Mouse (Mus musculus) heart, embryonic 14.5 days (tissue): ENCODE results near the gene Rfxank. TPM values are rescaled to one million over a fixed set of nuclear protein-coding genes. Genes with fewer than 3 reads are reported as not detected.

ENCODE experiments used
- ATAC-seq: fragments of 200-750 bp; cut with Nextera tagmentation; 2 replicates; pipeline ENCODE4 v1.8.0; 2017; ENCODE audit warnings: low read depth, moderate TSS enrichment; ENCODE audit not compliant: insufficient number of reproducible peaks, insufficient read depth, low FRiP score
- H3K27ac ChIP-seq, 2 experiments: fragments of 200-500 bp in 1 of 2; fragments of 300-500 bp in 1 of 2; sonication (generic) in 1 of 2; replicated peaks in 1 of 2; 2 replicates each; pipeline ENCODE4 v1.5.1; 2012 to 2014; ENCODE audit warnings: low read depth in 2 of 2, low read length in 2 of 2, control low read depth in 1 of 2, mild to moderate bottlenecking in 1 of 2, mixed read lengths in 1 of 2; ENCODE audit not compliant: control insufficient read depth in 1 of 2, insufficient read depth in 1 of 2
- H3K27me3 ChIP-seq: fragments of 300-500 bp; sonication (generic); 2 replicates; pipeline ENCODE4 v1.6.1; 2014; ENCODE audit warnings: mild to moderate bottlenecking, low read length, control low read depth; ENCODE audit not compliant: control insufficient read depth, insufficient read depth
- H3K36me3 ChIP-seq: fragments of 300-500 bp; sonication (generic); 2 replicates; pipeline ENCODE4 v1.6.1; 2014; ENCODE audit warnings: mild to moderate bottlenecking, control low read depth, low read length, mixed read lengths; ENCODE audit not compliant: control insufficient read depth, insufficient read depth
- H3K4me1 ChIP-seq, 2 experiments: fragments of 200-500 bp in 1 of 2; fragments of 300-500 bp in 1 of 2; sonication (generic) in 1 of 2; 2 replicates each; pipeline ENCODE4 v1.6.1; 2012 to 2014; ENCODE audit warnings: low read length in 2 of 2, control low read depth in 1 of 2, mixed read lengths in 1 of 2; ENCODE audit not compliant: control insufficient read depth in 2 of 2, insufficient read depth in 2 of 2
- H3K4me2 ChIP-seq: fragments of 300-500 bp; sonication (generic); 2 replicates; pipeline ENCODE4 v1.6.1; 2014; ENCODE audit warnings: mild to moderate bottlenecking, low read length
- H3K4me3 ChIP-seq, 2 experiments: fragments of 200-500 bp in 1 of 2; fragments of 300-500 bp in 1 of 2; sonication (generic) in 1 of 2; 2 replicates each; pipeline ENCODE4 v1.5.1; 2012 to 2014; ENCODE audit warnings: low read length in 2 of 2, mild to moderate bottlenecking in 2 of 2, control low read depth in 1 of 2, low read depth in 1 of 2, moderate library complexity in 1 of 2; ENCODE audit not compliant: control insufficient read depth in 1 of 2, insufficient read depth in 1 of 2
- H3K9ac ChIP-seq: fragments of 300-500 bp; sonication (generic); 2 replicates; pipeline ENCODE4 v1.6.1; 2014; ENCODE audit warnings: mild to moderate bottlenecking, low read length
- H3K9me3 ChIP-seq: fragments of 300-500 bp; sonication (generic); 2 replicates; pipeline ENCODE4 v1.6.1; 2016; ENCODE audit warnings: low read length, control low read depth; ENCODE audit not compliant: control insufficient read depth
- WGBS: fragments of 180-500 bp; shearing (Covaris S2); extraction: QIAGEN DNeasy Blood & Tissue Kit; methylation state at CpG from one replicate; pipeline ENCODE4 v1.1.7; 2014; 5-methylcytosine and 5-hydroxymethylcytosine counted together
- polyA plus RNA-seq: library from polyadenylated mRNA; unstranded; fragments of >200 nt; fragmentation: Nextera tagmentation; extraction: Ambion mirVana; gene quantifications from 2 replicates; pipeline ENCODE4 v1.2.1, GENCODE M21; 2014

Rfxank gene
- polyA plus RNA-seq, 1 experiment from 2014 or later: 21.0 TPM

DNA sequence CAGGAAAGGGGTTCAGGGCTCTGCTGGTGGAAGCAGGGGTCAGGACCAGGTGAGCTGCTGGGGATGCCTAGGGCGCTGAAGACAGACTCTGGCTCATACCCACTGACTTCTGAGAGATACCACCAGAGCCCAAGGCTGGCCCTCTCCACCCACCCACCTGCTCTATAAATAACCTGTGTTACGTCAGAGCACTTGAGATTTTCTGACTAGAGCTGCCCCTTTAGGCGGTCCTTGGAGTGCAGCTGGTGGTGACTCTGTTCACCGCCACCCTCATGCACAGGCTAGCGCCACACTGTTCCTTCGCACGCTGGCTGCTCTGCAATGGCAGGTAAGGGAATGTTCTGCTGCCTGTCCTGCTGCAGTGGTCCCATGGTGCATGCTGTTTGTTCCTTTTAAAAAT lies 35.1 kb upstream of the Rfxank start:
- 42% methylated on average over 7 of the region's 7 CpGs for WGBS
- peak overlapping the region; percentile 21 to 31 for H3K4me3 ChIP-seq
- H3K4me1 ChIP-seq: peaks cover 10 to 24% of the 10 kb centered on the region in 2 experiments
- peak overlapping the region; percentile 59 for H3K9ac ChIP-seq
- peak overlapping the region; percentile 61 for H3K4me2 ChIP-seq
- peaks cover 32% of the 10 kb centered on the region for H3K36me3 ChIP-seq
- no peaks in the 10 kb centered on the region for H3K27me3 ChIP-seq
- H3K9me3 ChIP-seq: no peaks in the 10 kb centered on the region
- H3K27ac ChIP-seq: peak overlapping the region; percentile 60 to 77
- peak; percentile 48; the same call in 1 of the 2 replicates for ATAC-seq

DNA sequence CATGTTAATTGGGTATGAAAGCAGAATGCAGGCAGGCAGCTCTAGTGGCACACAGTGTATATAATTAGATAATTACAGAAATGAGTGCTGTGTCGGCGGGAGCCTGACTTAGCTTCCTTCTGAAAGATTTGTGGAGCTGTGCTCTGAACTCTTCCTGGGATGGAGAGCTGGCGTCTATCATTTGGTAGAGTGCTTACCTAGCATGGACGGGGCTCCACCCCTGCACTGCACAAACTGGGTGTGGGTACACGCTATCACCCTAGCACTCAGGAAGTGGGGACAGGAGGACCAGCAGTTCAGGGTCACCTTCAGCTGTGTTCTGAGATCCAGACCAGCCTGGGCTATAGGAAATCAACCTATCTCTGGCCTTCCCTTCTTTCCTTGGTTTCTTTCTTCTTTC lies 34.4 kb upstream of the Rfxank start:
- WGBS: 72% methylated on average over 5 of the region's 5 CpGs
- Histone ChIP-seq H3K4me3 (no peak overlapping the region), H3K36me3 (peaks cover 25% of the 10 kb centered on the region), H3K27me3 (no peaks in the 10 kb centered on the region), H3K27ac (peak overlapping the region in 1 of 2 experiments; percentile 77; a peak in 1 of 4 replicates), H3K9me3 (no peaks in the 10 kb centered on the region), H3K4me1 (peaks cover 10 to 24% of the 10 kb centered on the region in 2 experiments), H3K9ac (no peak overlapping the region), H3K4me2 (peak overlapping the region; percentile 65)
- no peak for ATAC-seq

DNA sequence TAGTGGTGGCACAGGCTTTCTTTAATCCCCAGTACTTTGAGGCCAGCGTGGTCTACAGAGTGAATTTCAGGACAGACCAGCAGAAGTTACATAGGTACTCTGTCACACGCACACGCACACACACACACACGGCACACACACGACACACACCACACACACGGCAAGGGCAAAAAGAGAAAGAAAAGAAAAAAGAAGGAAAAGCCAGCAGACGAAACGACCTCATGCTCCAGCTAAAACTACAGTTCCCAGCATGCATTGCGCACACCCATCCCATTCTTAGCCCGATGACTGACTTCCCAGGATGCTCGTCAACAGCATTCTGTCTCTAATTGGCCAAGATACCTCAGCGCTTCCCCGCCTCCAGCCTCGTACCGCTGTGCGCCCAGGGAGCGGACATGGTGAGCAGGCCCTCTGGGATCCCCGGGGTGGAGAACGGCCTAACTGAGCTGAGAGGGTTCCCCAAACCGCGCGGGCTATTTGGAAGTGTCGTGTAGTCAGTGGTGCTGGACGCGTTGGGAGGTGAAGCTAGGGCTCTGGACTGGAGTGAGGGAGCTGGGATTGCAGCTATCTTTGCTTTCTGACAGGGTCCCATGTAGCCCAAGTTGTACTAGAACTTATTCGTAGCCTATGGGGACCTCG lies 33.2 kb upstream of the Rfxank start, which contains the start of gene Tmem161a:
Gene Tmem161a, plus strand, starts transcription at position 314 of the 639 bp plus-strand sequence.
- H3K4me3 ChIP-seq: peak within 1 kb of the TSS; percentile 61 to 94
- peaks cover 10 to 24% of the 10 kb centered on the region in 2 experiments for H3K4me1 ChIP-seq
- WGBS: 3% methylated on average over 27 of the region's 27 CpGs
- H3K9ac ChIP-seq: peak within 1 kb of the TSS; percentile 87
- peak within 1 kb of the TSS; percentile 65 for H3K4me2 ChIP-seq
- H3K27ac ChIP-seq: peak within 1 kb of the TSS; percentile 71 to 77
- peak; percentile 89 for ATAC-seq
- no peaks in the 10 kb centered on the region for H3K27me3 ChIP-seq
- no peaks in the 10 kb centered on the region for H3K9me3 ChIP-seq
- H3K36me3 ChIP-seq: peaks cover 14% of the 10 kb centered on the region

DNA sequence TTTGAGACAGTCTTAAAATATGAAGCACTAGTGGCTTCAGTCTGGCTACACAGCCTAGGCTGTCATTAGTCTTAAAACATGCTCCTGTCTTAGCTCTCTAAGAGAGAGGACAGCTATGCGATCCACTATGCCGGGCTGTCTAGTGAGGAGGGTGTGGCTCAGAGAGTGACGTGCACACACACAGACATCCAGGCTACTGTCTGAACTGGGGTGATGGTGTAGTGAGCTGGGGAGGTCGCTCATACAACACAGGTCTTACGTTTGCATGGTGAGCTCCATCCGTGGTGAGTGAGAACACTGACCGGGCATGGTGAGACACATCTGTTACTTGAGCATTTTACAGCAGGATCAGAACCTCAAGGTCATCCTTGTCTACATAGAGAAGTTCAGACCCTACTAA lies 32.3 kb upstream of the Rfxank start:
- ATAC-seq: no peak
- Histone ChIP-seq H3K27ac (no peak overlapping the region), H3K9me3 (no peaks in the 10 kb centered on the region), H3K4me1 (peaks cover 10 to 24% of the 10 kb centered on the region in 2 experiments), H3K4me3 (no peak overlapping the region), H3K27me3 (peaks cover 3% of the 10 kb centered on the region; the same call in 1 of the 2 replicates), H3K9ac (no peak overlapping the region), H3K36me3 (peaks cover 6% of the 10 kb centered on the region), H3K4me2 (peak overlapping the region; percentile 65)
- WGBS: 85% methylated on average over 7 of the region's 7 CpGs

DNA sequence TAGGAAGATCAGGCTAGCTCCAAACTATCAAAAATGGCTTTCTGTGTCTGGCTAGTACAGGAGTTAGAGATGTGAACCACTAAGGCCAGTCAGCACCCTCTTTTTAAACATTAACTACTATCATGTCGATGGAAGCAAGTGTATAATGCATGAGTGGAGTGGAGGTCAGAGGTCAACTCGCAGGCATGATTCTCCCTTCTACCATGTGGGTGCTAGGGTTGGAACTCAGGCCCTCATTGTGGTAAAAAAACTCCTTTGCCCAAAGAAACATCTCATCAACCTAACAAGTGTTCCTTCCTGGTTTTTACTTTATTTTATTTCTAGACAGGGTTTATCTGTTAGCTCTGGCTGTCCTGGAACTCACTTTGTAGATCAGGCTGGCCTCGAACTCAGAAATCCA lies 31.8 kb upstream of the Rfxank start:
- H3K27ac ChIP-seq: no peak overlapping the region
- H3K4me1 ChIP-seq: peaks cover 10 to 24% of the 10 kb centered on the region in 2 experiments
- no peak overlapping the region for H3K4me2 ChIP-seq
- H3K27me3 ChIP-seq: peaks cover 8% of the 10 kb centered on the region
- peaks cover 6% of the 10 kb centered on the region for H3K36me3 ChIP-seq
- ATAC-seq: no peak
- no peak overlapping the region for H3K9ac ChIP-seq
- 74% methylated on average over 3 of the region's 3 CpGs for WGBS
- no peak overlapping the region for H3K4me3 ChIP-seq
- H3K9me3 ChIP-seq: no peaks in the 10 kb centered on the region

DNA sequence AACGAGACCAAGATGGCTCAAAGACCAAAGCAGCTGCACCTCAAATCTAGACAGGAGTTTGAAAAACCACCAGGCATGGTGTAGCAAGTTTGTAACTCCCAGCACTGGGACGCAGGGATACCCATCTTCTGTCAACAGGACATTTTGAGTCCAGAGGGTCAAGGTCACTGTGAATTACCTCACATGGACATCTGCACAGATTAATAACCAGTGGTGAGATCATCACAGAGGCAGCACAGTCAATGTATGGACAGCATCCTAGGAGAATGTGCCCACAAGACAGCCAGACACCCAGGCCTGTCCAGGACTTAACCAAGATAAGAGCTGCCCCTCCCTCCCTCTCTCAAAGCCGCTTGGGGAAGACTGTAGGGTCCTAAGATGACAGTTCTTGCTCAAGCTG lies 31.2 kb upstream of the Rfxank start:
- Histone ChIP-seq H3K36me3 (peaks cover 6% of the 10 kb centered on the region), H3K4me2 (no peak overlapping the region), H3K9me3 (no peaks in the 10 kb centered on the region), H3K4me1 (peaks cover 10 to 24% of the 10 kb centered on the region in 2 experiments), H3K27me3 (peaks cover 15% of the 10 kb centered on the region), H3K9ac (no peak overlapping the region), H3K27ac (no peak overlapping the region), H3K4me3 (no peak overlapping the region)
- WGBS: 59% methylated on average over 3 of the region's 3 CpGs
- no peak for ATAC-seq

DNA sequence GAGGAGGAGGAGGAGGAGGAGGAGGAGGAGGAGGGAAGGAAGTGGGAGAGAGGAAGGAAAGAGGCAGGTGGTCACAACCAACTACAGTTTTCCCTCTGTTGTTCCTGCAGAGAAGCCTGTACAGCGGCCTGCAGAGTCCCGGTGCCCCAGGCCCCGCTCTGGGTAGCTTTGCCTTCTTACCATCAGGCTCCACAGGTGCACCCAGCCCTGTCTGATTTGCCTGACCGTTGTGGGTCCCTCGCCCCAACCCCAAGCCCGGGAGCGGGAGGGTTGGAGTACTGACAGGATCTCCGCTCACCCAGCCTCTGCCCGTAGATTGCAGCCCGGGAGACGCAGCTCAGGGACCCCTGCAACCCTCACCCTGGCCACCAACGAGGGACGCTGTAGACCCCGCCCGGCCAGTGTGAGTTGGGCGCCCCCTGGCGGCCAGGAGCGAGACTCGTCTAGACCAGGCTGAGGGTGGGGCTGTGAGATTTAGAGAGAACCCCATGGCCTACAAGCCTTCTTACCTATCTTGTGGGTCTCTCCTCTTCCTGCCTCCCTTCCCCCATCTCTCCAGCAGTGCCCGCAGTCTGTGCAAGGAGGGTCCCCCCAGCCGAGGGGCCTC lies 27.7 kb upstream of the Rfxank start:
- no peaks in the 10 kb centered on the region for H3K36me3 ChIP-seq
- ATAC-seq: 0 out of 2 replicates have a peak, but pooled peaks have one; percentile 41
- H3K27ac ChIP-seq: no peak overlapping the region
- H3K4me1 ChIP-seq: peaks cover 0 to 1% of the 10 kb centered on the region in 2 experiments; a peak in 1 of 4 replicates
- peak overlapping the region; percentile 15 to 19; a peak in 1 of 4 replicates for H3K4me3 ChIP-seq
- no peaks in the 10 kb centered on the region for H3K9me3 ChIP-seq
- H3K27me3 ChIP-seq: peaks cover 27% of the 10 kb centered on the region
- H3K9ac ChIP-seq: peak overlapping the region; percentile 28; the same call in 1 of the 2 replicates
- peak overlapping the region; percentile 58 for H3K4me2 ChIP-seq
- 4% methylated on average over 21 of the region's 21 CpGs for WGBS
